Mouse (Mus musculus): ENCODE results near the gene Foxn1. TPM values are rescaled to one million over a fixed set of nuclear protein-coding genes. Genes with fewer than 3 reads are reported as not detected.
A peak's percentile ranks its signal among the peaks of the same experiment; 100 is the strongest.

The Foxn1 gene
- polyA plus RNA-seq, 1 experiment from 2014 or later: not detected

DNA sequence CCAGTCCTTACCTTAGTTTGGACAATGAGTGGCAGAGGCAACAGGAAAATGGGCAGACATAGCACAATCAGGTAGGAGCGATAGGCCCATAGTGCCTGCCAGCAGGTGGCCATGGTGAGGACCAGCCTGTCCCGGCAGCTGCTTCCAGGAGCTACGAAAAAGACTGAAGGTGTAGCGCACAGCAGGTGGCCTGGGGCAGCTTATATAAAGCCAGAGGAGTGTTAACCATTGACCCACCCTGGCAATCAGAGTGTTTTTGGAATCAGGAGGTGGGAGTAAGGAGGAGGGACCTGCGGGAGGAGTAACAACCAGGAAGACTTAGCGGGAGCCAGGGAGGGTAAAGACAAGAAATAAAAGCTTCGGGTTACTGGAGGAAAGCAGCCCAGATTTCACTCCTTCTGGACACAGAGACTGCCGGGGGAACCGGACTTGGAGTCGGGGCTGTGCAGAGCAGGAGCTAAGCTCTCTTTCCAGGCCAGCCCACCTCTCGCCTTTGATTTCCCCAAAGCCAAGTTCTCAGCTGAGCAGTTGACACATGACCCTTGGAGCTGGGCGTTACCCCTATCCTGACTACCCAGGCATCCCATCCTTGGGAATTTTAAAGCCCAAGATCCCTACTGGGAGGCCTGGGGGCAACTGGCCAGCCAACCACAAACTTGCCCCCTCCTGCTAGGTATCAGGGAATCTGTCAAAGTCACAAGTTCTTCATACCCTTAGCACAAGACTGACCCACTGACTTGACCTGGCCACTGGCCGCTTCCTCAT, 35.9 kb upstream of the Foxn1 start, which contains the start of gene Slc13a2:
TSS of gene Slc13a2 (minus strand) at position 163 of the 765 bp plus-strand sequence.
- Histone ChIP-seq H3K4me1 (ENCODE audit: control insufficient read depth, insufficient read depth, low read length) (peaks cover 10% of the 10 kb centered on the region), H3K4me2 (replicated peaks; ENCODE audit: low read depth, low read length) (peak within 1 kb of the TSS; percentile 22; the same call in 1 of the 2 replicates), H3K9me3 (ENCODE audit: control insufficient read depth, low read length) (no peaks in the 10 kb centered on the region), H3K4me3 (ENCODE audit: low read length) (peak within 1 kb of the TSS; percentile 10; the same call in 1 of the 2 replicates), H3K27me3 (ENCODE audit: control insufficient read depth, insufficient read depth, low read length) (peaks cover 2% of the 10 kb centered on the region; the same call in 1 of the 2 replicates), H3K9ac (ENCODE audit: low read depth, low read length) (0 out of 2 replicates have a peak within 1 kb of the TSS, but pooled peaks have one; percentile 7), H3K27ac (ENCODE audit: low read depth, low read length) (no peak within 1 kb of the TSS), H3K36me3 (ENCODE audit: control insufficient read depth, insufficient read depth, low read length) (no peaks in the 10 kb centered on the region)
- WGBS: 9% methylated on average over 13 of the region's 13 CpGs
- peak; percentile 37; the same call in 1 of the 2 replicates for ATAC-seq (ENCODE audit: low FRiP score, low TSS enrichment)

DNA sequence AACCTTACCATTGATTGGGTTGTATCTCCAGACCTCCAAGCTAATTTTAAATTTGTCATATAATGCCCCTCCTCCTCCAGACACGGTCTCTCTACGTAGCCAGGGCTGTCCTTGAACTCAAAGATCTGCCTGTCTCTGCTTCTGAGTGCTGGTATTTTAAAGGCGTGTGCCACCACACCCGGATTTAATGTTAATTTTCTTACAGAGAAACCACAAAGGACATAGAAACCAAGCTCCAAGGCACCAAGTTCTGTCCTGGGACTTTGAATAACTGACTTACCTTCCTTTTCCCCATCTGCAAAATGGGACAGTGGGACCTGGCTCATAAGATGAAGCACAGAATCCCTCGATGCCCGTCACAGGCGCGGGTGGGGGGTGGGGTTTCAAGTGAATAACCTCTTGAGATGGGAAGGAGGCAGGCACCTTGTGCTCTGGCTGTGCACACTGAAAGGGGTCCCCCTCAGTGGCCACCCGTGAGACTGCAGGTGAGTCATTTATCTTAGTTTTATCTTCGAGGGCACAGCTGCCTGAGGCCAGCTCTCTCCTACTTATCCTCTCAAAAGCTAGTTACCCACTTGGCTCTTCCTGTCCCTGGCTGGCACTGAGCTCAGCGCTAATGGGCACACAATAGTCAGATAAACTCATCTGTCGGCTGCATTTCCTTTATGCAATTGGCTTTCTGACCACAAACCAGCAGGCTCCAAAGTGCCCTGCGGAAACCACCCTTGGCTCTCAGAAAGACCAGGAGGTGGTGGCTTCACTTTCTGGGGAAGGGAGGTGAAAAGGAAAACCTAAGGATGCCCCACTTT, 35.0 kb upstream of the Foxn1 start:
- H3K4me1 ChIP-seq (ENCODE audit: control insufficient read depth, insufficient read depth, low read length): peaks cover 10% of the 10 kb centered on the region
- no peaks in the 10 kb centered on the region for H3K9me3 ChIP-seq (ENCODE audit: control insufficient read depth, low read length)
- H3K36me3 ChIP-seq (ENCODE audit: control insufficient read depth, insufficient read depth, low read length): no peaks in the 10 kb centered on the region
- H3K4me2 ChIP-seq (replicated peaks; ENCODE audit: low read depth, low read length): no peak overlapping the region
- ATAC-seq (ENCODE audit: low FRiP score, low TSS enrichment): no peak
- H3K4me3 ChIP-seq (ENCODE audit: low read length): no peak overlapping the region
- peaks cover 2% of the 10 kb centered on the region; the same call in 1 of the 2 replicates for H3K27me3 ChIP-seq (ENCODE audit: control insufficient read depth, insufficient read depth, low read length)
- H3K9ac ChIP-seq (ENCODE audit: low read depth, low read length): no peak overlapping the region
- H3K27ac ChIP-seq (ENCODE audit: low read depth, low read length): no peak overlapping the region
- WGBS: 65% methylated on average over 13 of the region's 13 CpGs

- Histone ChIP-seq H3K9ac (ENCODE audit: low read depth, low read length) (no peak overlapping the region), H3K4me3 (ENCODE audit: low read length) (no peak overlapping the region), H3K9me3 (ENCODE audit: control insufficient read depth, low read length) (no peaks in the 10 kb centered on the region), H3K4me2 (replicated peaks; ENCODE audit: low read depth, low read length) (no peak overlapping the region), H3K27me3 (ENCODE audit: control insufficient read depth, insufficient read depth, low read length) (peaks cover 2% of the 10 kb centered on the region; the same call in 1 of the 2 replicates), H3K36me3 (ENCODE audit: control insufficient read depth, insufficient read depth, low read length) (no peaks in the 10 kb centered on the region), H3K27ac (ENCODE audit: low read depth, low read length) (no peak overlapping the region), H3K4me1 (ENCODE audit: control insufficient read depth, insufficient read depth, low read length) (peaks cover 10% of the 10 kb centered on the region)
- ATAC-seq (ENCODE audit: low FRiP score, low TSS enrichment): no peak
- WGBS: 38% methylated on average over 12 of the region's 12 CpGs
These were observed 34.0 kb upstream of the Foxn1 start for GRCm38 (mm10) chr11:78420263-78420889.

GRCm38 (mm10) chr11:78416854-78417253, 30.5 kb upstream of the Foxn1 start:
- no peaks in the 10 kb centered on the region for H3K36me3 ChIP-seq (ENCODE audit: control insufficient read depth, insufficient read depth, low read length)
- H3K27ac ChIP-seq (ENCODE audit: low read depth, low read length): no peak overlapping the region
- H3K9ac ChIP-seq (ENCODE audit: low read depth, low read length): no peak overlapping the region
- H3K4me3 ChIP-seq (ENCODE audit: low read length): no peak overlapping the region
- H3K4me2 ChIP-seq (replicated peaks; ENCODE audit: low read depth, low read length): no peak overlapping the region
- peaks cover 2% of the 10 kb centered on the region for H3K4me1 ChIP-seq (ENCODE audit: control insufficient read depth, insufficient read depth, low read length)
- ATAC-seq (ENCODE audit: low FRiP score, low TSS enrichment): no peak
- peaks cover 2% of the 10 kb centered on the region; the same call in 1 of the 2 replicates for H3K27me3 ChIP-seq (ENCODE audit: control insufficient read depth, insufficient read depth, low read length)
- 65% methylated on average over 6 of the region's 6 CpGs for WGBS
- H3K9me3 ChIP-seq (ENCODE audit: control insufficient read depth, low read length): no peaks in the 10 kb centered on the region

- no peak overlapping the region for H3K27ac ChIP-seq (ENCODE audit: low read depth, low read length)
- no peak for ATAC-seq (ENCODE audit: low FRiP score, low TSS enrichment)
- no peaks in the 10 kb centered on the region for H3K36me3 ChIP-seq (ENCODE audit: control insufficient read depth, insufficient read depth, low read length)
- H3K9me3 ChIP-seq (ENCODE audit: control insufficient read depth, low read length): no peaks in the 10 kb centered on the region
- 73% methylated on average over 6 of the region's 6 CpGs for WGBS
- H3K4me2 ChIP-seq (replicated peaks; ENCODE audit: low read depth, low read length): no peak overlapping the region
- no peak overlapping the region for H3K9ac ChIP-seq (ENCODE audit: low read depth, low read length)
- no peaks in the 10 kb centered on the region for H3K27me3 ChIP-seq (ENCODE audit: control insufficient read depth, insufficient read depth, low read length)
- H3K4me3 ChIP-seq (ENCODE audit: low read length): no peak overlapping the region
- H3K4me1 ChIP-seq (ENCODE audit: control insufficient read depth, insufficient read depth, low read length): no peaks in the 10 kb centered on the region
These were observed 26.5 kb upstream of the Foxn1 start for GRCm38 (mm10) chr11:78412861-78413260.

DNA sequence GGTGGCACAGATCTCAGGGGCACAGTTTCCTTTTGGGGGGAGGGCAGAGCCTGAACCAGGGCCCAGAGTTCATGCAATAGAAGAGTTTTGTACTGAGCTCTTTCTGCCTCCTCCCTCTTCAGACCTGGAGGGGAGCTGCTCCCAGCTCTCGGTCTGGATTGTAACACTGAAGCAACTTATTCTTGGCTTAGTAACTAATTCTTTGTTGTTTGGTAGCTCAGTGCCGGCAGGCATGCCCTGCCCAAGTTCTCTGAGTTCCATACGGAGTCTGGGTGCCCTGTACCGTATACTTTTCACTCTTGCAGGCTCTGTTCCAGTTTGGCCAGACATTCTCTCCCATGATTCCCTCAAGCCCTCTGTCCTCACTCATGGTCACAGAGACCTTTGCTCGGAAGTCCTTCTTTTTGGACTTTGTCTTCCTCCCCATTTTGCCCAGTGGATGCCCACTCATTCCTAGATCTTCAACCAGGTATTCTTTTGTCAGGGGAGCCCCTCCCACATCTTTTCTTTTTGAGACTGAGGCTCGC, 26.0 kb upstream of the Foxn1 start:
- Histone ChIP-seq H3K4me1 (ENCODE audit: control insufficient read depth, insufficient read depth, low read length) (no peaks in the 10 kb centered on the region), H3K4me2 (replicated peaks; ENCODE audit: low read depth, low read length) (no peak overlapping the region), H3K36me3 (ENCODE audit: control insufficient read depth, insufficient read depth, low read length) (no peaks in the 10 kb centered on the region), H3K9ac (ENCODE audit: low read depth, low read length) (no peak overlapping the region), H3K27me3 (ENCODE audit: control insufficient read depth, insufficient read depth, low read length) (no peaks in the 10 kb centered on the region), H3K9me3 (ENCODE audit: control insufficient read depth, low read length) (no peaks in the 10 kb centered on the region), H3K27ac (ENCODE audit: low read depth, low read length) (no peak overlapping the region), H3K4me3 (ENCODE audit: low read length) (no peak overlapping the region)
- ATAC-seq (ENCODE audit: low FRiP score, low TSS enrichment): no peak
- 89% methylated on average over 6 of the region's 6 CpGs for WGBS

- Histone ChIP-seq H3K9me3 (ENCODE audit: control insufficient read depth, low read length) (no peaks in the 10 kb centered on the region), H3K36me3 (ENCODE audit: control insufficient read depth, insufficient read depth, low read length) (no peaks in the 10 kb centered on the region), H3K27me3 (ENCODE audit: control insufficient read depth, insufficient read depth, low read length) (no peaks in the 10 kb centered on the region), H3K27ac (ENCODE audit: low read depth, low read length) (no peak overlapping the region), H3K4me1 (ENCODE audit: control insufficient read depth, insufficient read depth, low read length) (no peaks in the 10 kb centered on the region), H3K4me3 (ENCODE audit: low read length) (no peak overlapping the region), H3K9ac (ENCODE audit: low read depth, low read length) (no peak overlapping the region), H3K4me2 (replicated peaks; ENCODE audit: low read depth, low read length) (no peak overlapping the region)
- 84% methylated on average over 11 of the region's 11 CpGs for WGBS
- ATAC-seq (ENCODE audit: low FRiP score, low TSS enrichment): no peak
These were observed 25.4 kb upstream of the Foxn1 start for GRCm38 (mm10) chr11:78411606-78412323.

Measured in kidney, embryonic 14.5 days (tissue).